Mouse (Mus musculus): ENCODE measurements around the gene Rpl36a. TPM values are rescaled to one million over a fixed set of nuclear protein-coding genes. Genes with fewer than 3 reads are reported as not detected.
A peak's percentile ranks its signal among the peaks of the same experiment; 100 is the strongest.
"Not testable (repeated sequence)": the region's sequence is repeated elsewhere in the genome, so short reads cannot be mapped to it uniquely, and the experiment has no call there.

Gene Rpl36a
- 287 and 289 TPM in 2 replicates for polyA plus RNA-seq (2016; fragmentation: Nextera tagmentation; extraction: Ambion mirVana)

DNA sequence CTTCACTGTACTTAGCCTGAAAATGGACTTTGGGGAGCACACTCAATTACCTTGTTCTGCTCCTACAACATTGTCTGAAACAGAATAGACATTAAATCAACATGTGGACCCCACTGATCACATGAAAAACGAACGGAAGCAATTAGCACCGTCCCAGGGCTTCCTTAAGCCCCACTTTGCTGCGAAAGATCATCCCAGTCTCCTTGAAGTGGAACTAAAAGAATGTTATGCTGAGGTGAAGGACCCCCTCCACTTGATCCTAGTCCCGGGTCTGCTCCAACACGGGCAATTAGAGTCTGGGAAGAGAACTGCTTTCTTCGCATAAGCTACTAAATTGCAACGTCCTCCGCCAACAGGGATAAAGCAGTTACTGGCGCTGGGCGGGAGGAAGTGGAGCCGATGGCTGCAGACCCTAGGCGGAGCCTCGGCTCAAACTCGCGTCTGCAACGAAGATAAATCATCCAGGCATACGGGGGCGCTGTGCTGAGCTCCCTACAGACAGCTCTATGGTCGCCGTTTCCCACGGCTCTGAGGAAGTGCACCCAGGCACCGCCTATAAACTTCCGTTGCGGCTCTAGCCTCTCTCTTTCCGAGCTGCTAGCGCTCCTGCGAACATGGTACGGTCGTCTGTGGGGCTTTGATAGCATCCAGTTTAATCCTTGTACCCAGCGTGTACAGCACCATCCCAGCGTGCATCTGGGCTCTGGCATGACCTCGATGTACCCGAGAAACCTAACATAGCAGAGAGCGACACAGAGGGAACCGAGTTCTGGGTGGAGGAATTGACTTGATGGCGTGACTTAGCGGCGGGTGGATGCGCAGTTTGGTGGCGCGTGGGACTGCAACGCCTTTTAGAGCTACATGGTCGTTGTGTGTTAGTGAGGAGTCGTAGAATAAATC is at the start of gene Rpl36a:
TSS of gene Rpl36a (plus strand) at position 552 of the 900 bp plus-strand sequence.
- 16% methylated on average over 45 of the region's 45 CpGs for WGBS
- H3K36me3 ChIP-seq = peaks cover 13% of the 10 kb centered on the region

DNA sequence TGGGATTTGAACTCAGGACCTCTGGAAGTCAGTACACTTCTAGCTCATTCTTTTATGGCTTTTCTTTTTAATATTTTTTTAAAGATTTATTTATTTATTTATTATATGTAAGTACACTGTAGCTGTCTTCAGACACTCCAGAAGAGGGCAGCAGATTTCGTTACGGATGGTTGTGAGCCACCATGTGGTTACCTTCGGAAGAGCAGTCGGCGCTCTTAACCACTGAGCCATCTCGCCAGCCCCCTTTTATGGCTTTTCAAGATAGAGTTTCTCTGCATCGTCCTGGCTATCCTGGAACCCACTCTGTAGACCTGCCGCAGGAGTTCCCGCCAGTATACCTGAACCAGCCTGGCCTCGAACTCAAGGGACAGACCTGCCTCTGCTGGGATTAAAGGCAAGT is 45.7 kb upstream of the Rpl36a start:
- H3K4me1 ChIP-seq (replicated peaks); H3K27ac ChIP-seq (ENCODE audit: poor library complexity, severe bottlenecking); H3K9me3 ChIP-seq (replicated peaks); ATAC-seq (ENCODE audit: insufficient number of reproducible peaks, low FRiP score); H3K27me3 ChIP-seq (replicated peaks); H3K36me3 ChIP-seq; H3K9ac ChIP-seq: not testable (repeated sequence)
- 69% methylated on average over 10 of the region's 10 CpGs for WGBS
- Histone ChIP-seq H3K4me3 (peak overlapping the region; percentile 71; the same call in 1 of the 2 replicates), H3K4me2 (peak overlapping the region; percentile 68)

More for the DNA sequence above, at the start of gene Rpl36a:
- ATAC-seq (ENCODE audit: insufficient number of reproducible peaks, low FRiP score) = peak; percentile 95
- Histone ChIP-seq H3K27ac (ENCODE audit: poor library complexity, severe bottlenecking) (peak within 1 kb of the TSS; percentile 89), H3K27me3 (replicated peaks) (no peaks in the 10 kb centered on the region), H3K9me3 (replicated peaks) (no peaks in the 10 kb centered on the region), H3K4me1 (replicated peaks) (no peaks in the 10 kb centered on the region), H3K4me3 (peak within 1 kb of the TSS; percentile 64), H3K4me2 (peak within 1 kb of the TSS; percentile 74), H3K9ac (peak within 1 kb of the TSS; percentile 86)

DNA sequence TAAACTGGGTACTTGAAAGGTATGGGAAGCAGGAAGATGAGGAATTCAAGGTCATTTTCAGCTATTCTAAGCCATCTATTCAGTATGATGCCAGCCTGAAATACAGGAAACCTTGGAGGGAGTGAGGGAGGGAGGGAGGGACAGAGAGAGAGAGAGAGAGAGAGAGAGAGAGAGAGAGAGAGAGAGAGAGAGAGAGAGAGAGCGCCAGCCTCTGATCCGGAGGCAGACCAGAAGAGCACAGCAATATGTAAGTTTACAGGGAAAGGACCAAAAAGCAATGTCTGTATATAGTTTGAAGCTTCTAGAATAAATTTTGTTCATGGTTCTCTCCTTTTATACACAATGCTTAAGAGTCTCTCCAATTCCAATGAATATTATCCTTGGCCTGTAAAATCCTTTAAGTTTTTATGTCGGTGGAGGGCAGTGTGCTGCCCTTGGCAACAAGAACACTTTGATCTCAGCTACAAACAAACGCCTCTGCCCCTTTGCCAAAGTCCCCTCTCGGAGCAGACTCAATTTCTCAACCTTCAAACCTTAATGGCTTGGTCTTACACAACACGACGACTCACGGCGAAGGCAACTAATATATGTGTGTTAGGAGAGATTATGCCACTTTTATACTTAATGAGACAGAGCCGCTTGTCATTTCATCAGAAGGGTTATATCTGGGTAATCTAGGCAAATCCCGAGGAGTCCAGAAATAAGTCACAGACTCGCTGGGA is 44.9 kb upstream of the Rpl36a start:
- ATAC-seq (ENCODE audit: insufficient number of reproducible peaks, low FRiP score) = no peak
- 19% methylated on average over 12 of the region's 12 CpGs for WGBS
- Histone ChIP-seq H3K27me3 (replicated peaks) (no peaks in the 10 kb centered on the region), H3K4me3 (peak overlapping the region; percentile 71), H3K4me1 (replicated peaks) (0 out of 2 replicates have a peak, but pooled peaks cover 3% of the 10 kb centered on the region), H3K9me3 (replicated peaks) (no peaks in the 10 kb centered on the region), H3K36me3 (peaks cover 6% of the 10 kb centered on the region), H3K27ac (ENCODE audit: poor library complexity, severe bottlenecking) (peak overlapping the region; percentile 66; the same call in 1 of the 2 replicates), H3K9ac (peak overlapping the region; percentile 86), H3K4me2 (peak overlapping the region; percentile 68)

DNA sequence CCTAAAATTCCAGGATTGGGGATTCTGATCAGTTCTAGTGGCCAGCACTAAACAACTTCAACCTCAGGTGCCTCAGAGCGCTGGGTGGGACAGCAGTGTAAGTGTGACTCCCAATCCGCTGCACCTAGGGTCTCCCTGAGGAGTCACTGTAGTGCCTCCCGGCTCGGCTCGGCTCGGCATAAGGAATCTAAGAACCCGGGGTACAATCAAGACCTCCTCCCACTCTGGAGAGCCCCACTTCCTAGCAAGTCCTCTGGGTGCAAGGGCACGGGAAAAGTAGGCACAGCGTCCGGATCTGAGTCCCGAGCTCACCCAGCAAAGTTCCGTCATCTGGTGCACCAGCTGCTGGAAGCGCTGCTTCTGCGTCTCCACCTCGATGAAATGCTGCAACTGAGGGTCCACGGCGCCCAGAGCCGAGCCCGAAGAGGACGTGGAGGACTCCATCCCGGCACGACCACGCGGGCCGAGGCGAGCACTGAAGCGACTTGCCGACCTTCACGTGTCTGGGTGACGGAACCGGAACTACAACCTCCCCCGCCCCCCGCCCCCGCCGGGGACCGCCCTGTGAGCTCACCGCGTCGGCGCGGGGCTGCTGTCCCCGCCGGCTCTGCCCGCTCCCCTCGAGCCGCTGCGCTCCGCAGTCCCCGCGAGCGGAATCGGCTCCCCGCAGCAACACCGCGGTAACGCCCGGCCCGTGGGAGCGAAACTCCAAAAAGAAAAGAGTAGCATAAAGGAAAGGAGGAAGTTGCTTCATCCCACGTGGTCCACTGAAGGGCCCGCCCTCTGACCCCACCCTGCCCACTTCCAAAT is 44.1 kb upstream of the Rpl36a start, which contains the start of gene Timm8a1:
TSS of gene Timm8a1 (minus strand) at position 721 of the 810 bp plus-strand sequence.
- Histone ChIP-seq H3K9me3 (replicated peaks) (no peaks in the 10 kb centered on the region), H3K4me1 (replicated peaks) (0 out of 2 replicates have a peak, but pooled peaks cover 3% of the 10 kb centered on the region), H3K4me2 (peak within 1 kb of the TSS; percentile 68), H3K9ac (peak within 1 kb of the TSS; percentile 86), H3K27me3 (replicated peaks) (no peaks in the 10 kb centered on the region), H3K4me3 (peak within 1 kb of the TSS; percentile 71), H3K36me3 (0 out of 2 replicates have a peak, but pooled peaks cover 1% of the 10 kb centered on the region), H3K27ac (ENCODE audit: poor library complexity, severe bottlenecking) (peak within 1 kb of the TSS; percentile 83)
- peak; percentile 89 for ATAC-seq (ENCODE audit: insufficient number of reproducible peaks, low FRiP score)
- 14% methylated on average over 49 of the region's 61 CpGs for WGBS

DNA sequence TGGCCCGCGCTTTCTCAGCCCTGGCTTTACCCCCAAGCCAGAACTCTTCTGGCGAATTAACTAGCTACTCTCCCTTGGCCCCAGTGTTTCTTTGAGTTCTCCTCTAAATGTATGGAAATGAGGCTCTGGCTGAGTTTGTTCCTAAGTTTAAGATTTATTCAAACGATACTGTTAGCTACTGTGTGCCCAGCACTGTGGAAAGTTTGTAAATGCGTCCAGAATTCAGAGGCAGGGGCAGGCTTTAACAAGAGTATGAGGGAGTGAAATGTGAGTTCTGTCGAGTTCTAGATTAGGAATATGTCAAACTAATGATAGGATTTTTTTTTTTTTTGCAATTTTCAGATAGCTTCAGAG is 43.5 kb upstream of the Rpl36a start:
- Histone ChIP-seq H3K4me3 (peak overlapping the region; percentile 71), H3K4me1 (replicated peaks) (0 out of 2 replicates have a peak, but pooled peaks cover 3% of the 10 kb centered on the region), H3K36me3 (no peaks in the 10 kb centered on the region), H3K27me3 (replicated peaks) (no peaks in the 10 kb centered on the region), H3K27ac (ENCODE audit: poor library complexity, severe bottlenecking) (peak overlapping the region; percentile 83), H3K9me3 (replicated peaks) (no peaks in the 10 kb centered on the region), H3K9ac (peak overlapping the region; percentile 86), H3K4me2 (peak overlapping the region; percentile 61)
- WGBS = 16% methylated on average over 6 of the region's 6 CpGs
- ATAC-seq (ENCODE audit: insufficient number of reproducible peaks, low FRiP score) = no peak

DNA sequence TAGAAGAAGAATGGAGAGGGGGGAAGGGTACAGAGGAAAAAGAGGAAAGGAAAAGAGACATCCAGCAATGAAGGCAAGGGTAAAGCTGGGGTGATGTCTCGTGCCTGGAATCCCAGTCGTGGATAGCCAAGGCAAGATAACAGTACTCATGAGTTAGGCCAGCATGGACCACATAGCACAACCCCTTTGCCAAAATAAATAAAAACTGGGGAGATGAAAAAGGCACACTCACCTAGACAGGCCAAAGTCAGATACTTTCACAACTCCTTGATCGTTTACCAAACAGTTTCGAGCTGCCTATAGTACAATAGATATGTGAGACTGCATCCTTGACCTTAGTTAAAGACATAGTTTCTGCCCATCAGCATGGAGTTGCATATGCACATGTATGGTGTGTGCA is 38.1 kb upstream of the Rpl36a start:
- H3K9ac ChIP-seq = no peak overlapping the region
- H3K9me3 ChIP-seq (replicated peaks) = 0 out of 2 replicates have a peak, but pooled peaks cover 1% of the 10 kb centered on the region
- H3K4me3 ChIP-seq = no peak overlapping the region
- no peaks in the 10 kb centered on the region for H3K36me3 ChIP-seq
- no peak for ATAC-seq (ENCODE audit: insufficient number of reproducible peaks, low FRiP score)
- H3K4me1 ChIP-seq (replicated peaks) = no peaks in the 10 kb centered on the region
- no peaks in the 10 kb centered on the region for H3K27me3 ChIP-seq (replicated peaks)
- H3K4me2 ChIP-seq = no peak overlapping the region
- H3K27ac ChIP-seq (ENCODE audit: poor library complexity, severe bottlenecking) = no peak overlapping the region
- WGBS = 65% methylated on average over 4 of the region's 4 CpGs

DNA sequence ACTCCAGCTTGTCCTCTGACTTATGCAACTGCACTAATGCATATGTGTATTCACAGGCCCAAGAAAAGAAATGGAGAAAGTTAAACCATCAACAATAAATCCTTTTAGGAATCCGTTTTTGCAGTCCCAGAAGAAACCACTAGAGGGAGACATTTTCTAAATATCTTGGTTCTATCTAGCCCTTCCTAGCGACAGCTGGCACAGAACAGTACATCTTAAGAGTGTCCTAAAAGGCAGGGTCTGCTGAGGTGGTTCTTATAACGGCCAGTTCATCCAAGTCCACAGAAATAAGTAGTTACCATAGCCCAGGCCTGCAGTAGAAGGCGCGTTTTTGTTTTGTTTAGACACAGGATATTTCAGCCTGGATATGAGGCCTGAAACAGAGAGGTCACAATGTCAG is 34.6 kb upstream of the Rpl36a start:
- WGBS = 13% methylated on average over 5 of the region's 5 CpGs
- Histone ChIP-seq H3K9ac (no peak overlapping the region), H3K36me3 (no peaks in the 10 kb centered on the region), H3K4me3 (no peak overlapping the region), H3K4me2 (no peak overlapping the region), H3K4me1 (replicated peaks) (no peaks in the 10 kb centered on the region), H3K27me3 (replicated peaks) (no peaks in the 10 kb centered on the region), H3K9me3 (replicated peaks) (0 out of 2 replicates have a peak, but pooled peaks cover 2% of the 10 kb centered on the region), H3K27ac (ENCODE audit: poor library complexity, severe bottlenecking) (no peak overlapping the region)
- ATAC-seq (ENCODE audit: insufficient number of reproducible peaks, low FRiP score) = no peak

DNA sequence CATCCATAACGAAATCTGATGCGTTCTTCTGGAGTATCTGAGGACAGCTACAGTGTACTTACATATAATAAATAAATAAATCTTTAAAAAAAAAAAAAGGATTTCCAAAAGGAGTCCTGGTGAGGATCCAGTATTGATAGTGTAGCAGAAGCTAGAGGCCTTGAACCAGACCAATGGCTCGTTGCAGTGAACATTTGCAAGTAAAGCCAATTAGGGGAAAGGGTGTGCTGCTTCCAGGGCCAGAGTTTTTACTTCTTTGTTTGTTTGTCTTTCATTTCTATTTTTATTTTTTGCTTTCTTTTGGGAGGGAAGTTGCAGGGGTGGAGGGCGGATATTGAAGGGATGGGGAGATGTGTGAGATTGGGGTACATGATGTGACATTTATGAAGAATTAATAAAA is 32.1 kb upstream of the Rpl36a start:
- H3K4me2 ChIP-seq = no peak overlapping the region
- ATAC-seq (ENCODE audit: insufficient number of reproducible peaks, low FRiP score) = no peak
- no peaks in the 10 kb centered on the region for H3K4me1 ChIP-seq (replicated peaks)
- no peak overlapping the region for H3K27ac ChIP-seq (ENCODE audit: poor library complexity, severe bottlenecking)
- no peaks in the 10 kb centered on the region for H3K27me3 ChIP-seq (replicated peaks)
- H3K36me3 ChIP-seq = no peaks in the 10 kb centered on the region
- 0 out of 2 replicates have a peak, but pooled peaks cover 2% of the 10 kb centered on the region for H3K9me3 ChIP-seq (replicated peaks)
- H3K9ac ChIP-seq = no peak overlapping the region
- 85% methylated on average over 4 of the region's 4 CpGs for WGBS
- H3K4me3 ChIP-seq = no peak overlapping the region

DNA sequence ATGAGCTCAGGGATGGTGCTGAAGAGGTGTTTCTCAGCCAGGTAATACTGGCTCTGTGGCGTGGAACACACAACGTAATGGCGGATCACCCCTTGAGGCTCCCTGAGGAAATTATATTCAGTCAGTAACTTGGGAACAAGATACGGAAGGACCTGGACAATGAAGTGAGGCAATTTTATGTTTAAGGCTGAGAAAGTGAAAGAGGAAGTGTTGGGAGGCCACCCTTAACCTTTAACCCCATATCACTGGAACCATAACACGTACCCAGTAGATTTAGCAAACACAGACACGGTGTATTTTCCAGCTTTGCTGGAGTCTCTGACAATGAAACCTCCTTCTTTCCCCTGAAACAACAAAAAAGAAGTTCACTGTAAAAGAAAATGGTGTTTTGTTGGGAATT is 31.0 kb upstream of the Rpl36a start:
- Histone ChIP-seq H3K9ac (no peak overlapping the region), H3K4me3 (no peak overlapping the region), H3K27ac (ENCODE audit: poor library complexity, severe bottlenecking) (no peak overlapping the region), H3K36me3 (no peaks in the 10 kb centered on the region), H3K4me2 (no peak overlapping the region), H3K4me1 (replicated peaks) (no peaks in the 10 kb centered on the region), H3K27me3 (replicated peaks) (no peaks in the 10 kb centered on the region), H3K9me3 (replicated peaks) (0 out of 2 replicates have a peak, but pooled peaks cover 2% of the 10 kb centered on the region)
- ATAC-seq (ENCODE audit: insufficient number of reproducible peaks, low FRiP score) = no peak
- WGBS = 70% methylated on average over 6 of the region's 6 CpGs

DNA sequence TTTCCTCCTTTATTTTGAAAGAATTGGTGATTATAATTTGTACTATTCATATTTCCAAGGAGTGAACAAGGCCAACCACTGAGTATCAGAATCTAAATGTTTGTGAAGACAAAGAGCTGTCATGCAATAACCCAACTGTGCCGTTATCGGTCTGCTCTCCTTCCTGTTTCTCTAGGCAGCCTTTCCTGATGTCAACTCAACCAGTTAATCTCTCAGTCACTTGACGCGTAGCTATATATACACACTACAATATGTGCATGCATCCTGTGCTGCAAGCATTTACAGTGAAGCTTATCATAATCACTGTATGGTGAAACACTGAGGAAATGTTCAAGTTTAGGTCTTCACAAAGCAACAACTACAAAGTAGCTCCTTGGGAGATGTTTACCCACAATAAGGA is 21.1 kb upstream of the Rpl36a start:
- ATAC-seq (ENCODE audit: insufficient number of reproducible peaks, low FRiP score) = no peak
- H3K27me3 ChIP-seq (replicated peaks) = no peaks in the 10 kb centered on the region
- H3K9me3 ChIP-seq (replicated peaks) = no peaks in the 10 kb centered on the region
- H3K4me3 ChIP-seq = no peak overlapping the region
- WGBS = 57% methylated on average over 4 of the region's 4 CpGs
- no peaks in the 10 kb centered on the region for H3K36me3 ChIP-seq
- H3K4me1 ChIP-seq (replicated peaks) = no peaks in the 10 kb centered on the region
- no peak overlapping the region for H3K27ac ChIP-seq (ENCODE audit: poor library complexity, severe bottlenecking)
- no peak overlapping the region for H3K4me2 ChIP-seq
- no peak overlapping the region for H3K9ac ChIP-seq

Data from heart, embryonic 12.5 days (tissue).